Mouse (Mus musculus) liver, postnatal 0 days (tissue): ENCODE measurements around the gene Irak3.

Experiments used
- CTCF ChIP-seq: sonication (generic); IDR thresholded peaks from 2 replicates; pipeline ENCODE4 v1.5.1; 2016; ENCODE audit warnings: antibody characterized with exemption, low read depth
- EP300 ChIP-seq: IDR thresholded peaks from 2 replicates; pipeline ENCODE4 v1.6.1; 2016; ENCODE audit warnings: antibody characterized with exemption, low read depth, mild to moderate bottlenecking

GRCm38 (mm10) chr10:120236855-120237254 is 34.9 kb upstream of the Irak3 start:
- TF ChIP-seq CTCF = no peak
- no peak for TF ChIP-seq EP300
